Mouse (Mus musculus) heart, adult 2 months (tissue): ENCODE results near the gene Gbp3.

Experiments used
- CTCF ChIP-seq: fragments of 200-600 bp; IDR thresholded peaks from 2 replicates; pipeline ENCODE4 v1.8.1; 2022; ENCODE audit warnings: antibody characterized with exemption, mild to moderate bottlenecking, moderate library complexity
- EP300 ChIP-seq: fragments of 200-500 bp; IDR thresholded peaks from 2 replicates; pipeline ENCODE4 v1.6.1; 2011; ENCODE audit warnings: low read depth, low read length, control low read depth; ENCODE audit not compliant: insufficient read depth

- TF ChIP-seq EP300: no peak
- no peak for TF ChIP-seq CTCF
Measured at GRCm38 (mm10) chr3:142583067-142583466, 23.2 kb downstream of the Gbp3 start.
